Mouse (Mus musculus) heart, embryonic 10.5 days (tissue): Measurements from ENCODE around the gene Tmem184b. TPM values are rescaled to one million over a fixed set of nuclear protein-coding genes. Genes with fewer than 3 reads are reported as not detected.

Source experiments
- DNase-seq: peaks from one replicate; pipeline ENCODE4 v3.0.0-alpha.2; 2017; ENCODE audit warnings: low spot score
- H3K27ac ChIP-seq: fragments of 300-500 bp; sonication (generic); 2 replicates; pipeline ENCODE4 v1.5.1; 2016; ENCODE audit warnings: mild to moderate bottlenecking
- H3K27me3 ChIP-seq: fragments of 300-500 bp; sonication (generic); 2 replicates; pipeline ENCODE4 v1.6.1; 2016; ENCODE audit warnings: mild to moderate bottlenecking; ENCODE audit not compliant: poor library complexity, insufficient read depth, severe bottlenecking
- H3K36me3 ChIP-seq: fragments of 300-500 bp; sonication (generic); 2 replicates; pipeline ENCODE4 v1.6.1; 2016; ENCODE audit warnings: mild to moderate bottlenecking, moderate library complexity
- H3K4me1 ChIP-seq: fragments of 300-500 bp; sonication (generic); 2 replicates; pipeline ENCODE4 v1.6.1; 2016; ENCODE audit warnings: mild to moderate bottlenecking
- H3K4me3 ChIP-seq: fragments of 300-500 bp; sonication (generic); 2 replicates; pipeline ENCODE4 v1.5.1; 2016; ENCODE audit warnings: mild to moderate bottlenecking, moderate library complexity
- H3K9me3 ChIP-seq: fragments of 300-500 bp; sonication (generic); 2 replicates; pipeline ENCODE4 v1.6.1; 2016; ENCODE audit warnings: mild to moderate bottlenecking, moderate library complexity
- WGBS: fragments of 180-500 bp; shearing (Covaris S2); methylation state at CpG from one replicate; pipeline ENCODE4 v1.1.7; 2016; 5-methylcytosine and 5-hydroxymethylcytosine counted together
- polyA plus RNA-seq: library from polyadenylated mRNA; unstranded; fragments of >200 nt; fragmentation: Nextera tagmentation; extraction: Ambion mirVana; gene quantifications from 2 replicates; pipeline ENCODE4 v1.2.1, GENCODE M21; 2016

Tmem184b gene
- polyA plus RNA-seq, 1 experiment from 2014 or later: 67.7 TPM

DNA sequence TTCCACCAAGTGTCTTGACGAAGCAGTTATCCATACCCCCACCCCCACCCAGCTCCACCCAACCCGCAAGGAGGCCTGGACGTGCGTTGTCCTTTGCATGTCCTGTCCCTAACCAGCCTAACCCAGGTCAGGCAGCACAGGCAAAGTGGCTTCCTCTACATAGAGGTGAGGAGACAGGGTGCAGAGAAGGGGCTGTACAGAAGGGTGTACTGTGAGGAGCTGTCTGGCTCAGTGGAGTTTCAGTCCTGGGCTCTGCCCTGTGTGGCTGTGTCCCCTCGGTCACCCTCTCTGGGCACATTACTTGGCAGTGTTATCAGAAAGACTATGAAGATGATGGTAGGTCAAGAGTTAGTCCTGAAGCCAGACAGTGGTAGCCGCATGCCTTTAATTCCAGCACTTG is 50.9 kb downstream of the Tmem184b start:
- WGBS: 81% methylated on average over 6 of the region's 6 CpGs
- Histone ChIP-seq H3K27ac (0 out of 2 replicates have a peak overlapping the region, but pooled peaks have one; percentile 18), H3K4me1 (peaks cover 62% of the 10 kb centered on the region), H3K36me3 (no peaks in the 10 kb centered on the region), H3K4me3 (no peak overlapping the region), H3K27me3 (peaks cover 18% of the 10 kb centered on the region), H3K9me3 (no peaks in the 10 kb centered on the region)
- no peak for DNase-seq

DNA sequence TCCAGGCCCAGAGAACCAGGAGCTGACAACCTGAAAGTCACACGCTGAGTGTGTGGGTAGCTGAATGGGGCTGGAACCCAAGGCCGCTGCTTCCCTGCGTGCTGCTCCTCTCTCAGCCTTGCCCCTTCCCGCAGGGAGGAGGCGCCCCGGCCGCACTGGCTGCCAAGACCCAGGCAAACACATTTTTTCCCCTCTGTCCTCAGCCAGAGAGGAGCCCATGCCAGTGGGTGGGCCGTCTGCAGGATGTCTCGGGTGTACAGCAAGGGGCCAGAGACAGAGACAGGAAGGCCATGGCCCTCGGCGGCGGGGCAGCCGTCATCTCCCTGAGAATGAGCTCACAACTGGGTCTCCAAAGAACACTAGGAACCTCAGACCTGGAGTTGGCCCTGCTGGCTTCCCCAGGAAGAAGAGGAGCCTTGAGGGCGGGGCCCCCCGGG is 52.0 kb downstream of the Tmem184b start:
- Histone ChIP-seq H3K4me1 (peaks cover 58% of the 10 kb centered on the region), H3K4me3 (0 out of 2 replicates have a peak overlapping the region, but pooled peaks have one; percentile 10), H3K27me3 (peaks cover 13% of the 10 kb centered on the region), H3K36me3 (no peaks in the 10 kb centered on the region), H3K9me3 (no peaks in the 10 kb centered on the region), H3K27ac (peak overlapping the region; percentile 67)
- 20% methylated on average over 15 of the region's 15 CpGs for WGBS
- no peak for DNase-seq

DNA sequence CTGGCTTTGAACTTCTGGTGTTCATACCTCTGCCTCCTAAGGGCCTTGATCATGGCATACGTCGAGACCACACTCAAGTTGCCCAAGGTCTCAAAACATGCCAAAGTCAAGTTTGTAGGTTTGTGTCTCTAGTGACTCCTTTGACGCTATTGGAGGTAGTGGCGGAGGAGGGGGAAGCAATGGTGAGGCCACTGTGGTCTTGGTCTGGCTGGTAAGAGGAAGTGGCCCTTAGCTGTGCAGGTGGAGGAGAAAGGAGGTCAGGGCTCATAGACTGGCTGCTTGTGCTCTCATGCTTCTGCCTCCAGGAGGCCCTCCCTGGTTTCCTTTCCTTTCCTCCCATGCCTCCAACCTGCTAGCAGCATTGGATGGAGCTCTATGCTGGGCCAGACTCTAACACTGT is 52.5 kb downstream of the Tmem184b start:
- WGBS: 85% methylated on average over 4 of the region's 4 CpGs
- H3K27ac ChIP-seq: peak overlapping the region; percentile 67
- no peaks in the 10 kb centered on the region for H3K9me3 ChIP-seq
- H3K4me1 ChIP-seq: peaks cover 59% of the 10 kb centered on the region
- H3K4me3 ChIP-seq: 0 out of 2 replicates have a peak overlapping the region, but pooled peaks have one; percentile 10
- no peaks in the 10 kb centered on the region for H3K36me3 ChIP-seq
- no peak for DNase-seq
- H3K27me3 ChIP-seq: peaks cover 8% of the 10 kb centered on the region

DNA sequence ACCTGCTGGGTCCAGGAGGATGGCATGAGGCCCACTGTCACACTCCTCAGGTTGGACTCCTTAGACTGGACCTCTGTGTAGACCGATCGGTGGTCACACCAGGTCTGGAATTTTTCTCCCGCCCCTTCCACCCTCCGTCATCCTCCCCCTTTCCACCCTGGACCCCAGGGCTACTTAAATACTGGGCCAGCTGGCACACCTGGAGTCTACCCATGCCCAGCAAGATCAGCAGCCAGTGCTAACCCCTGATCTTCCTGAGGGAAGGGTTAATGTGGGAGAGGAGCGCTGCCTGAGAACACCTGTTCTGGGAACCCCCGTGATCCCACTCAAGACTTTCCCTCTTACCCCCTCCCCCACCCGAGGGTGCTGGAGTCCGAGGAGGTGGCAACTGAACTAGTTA is 54.7 kb downstream of the Tmem184b start:
- Histone ChIP-seq H3K9me3 (no peaks in the 10 kb centered on the region), H3K4me1 (peaks cover 55% of the 10 kb centered on the region), H3K4me3 (peak overlapping the region; percentile 76), H3K27ac (peak overlapping the region; percentile 91; the same call in 1 of the 2 replicates), H3K27me3 (0 out of 2 replicates have a peak, but pooled peaks cover 5% of the 10 kb centered on the region), H3K36me3 (no peaks in the 10 kb centered on the region)
- WGBS: 62% methylated on average over 8 of the region's 8 CpGs
- no peak for DNase-seq

DNA sequence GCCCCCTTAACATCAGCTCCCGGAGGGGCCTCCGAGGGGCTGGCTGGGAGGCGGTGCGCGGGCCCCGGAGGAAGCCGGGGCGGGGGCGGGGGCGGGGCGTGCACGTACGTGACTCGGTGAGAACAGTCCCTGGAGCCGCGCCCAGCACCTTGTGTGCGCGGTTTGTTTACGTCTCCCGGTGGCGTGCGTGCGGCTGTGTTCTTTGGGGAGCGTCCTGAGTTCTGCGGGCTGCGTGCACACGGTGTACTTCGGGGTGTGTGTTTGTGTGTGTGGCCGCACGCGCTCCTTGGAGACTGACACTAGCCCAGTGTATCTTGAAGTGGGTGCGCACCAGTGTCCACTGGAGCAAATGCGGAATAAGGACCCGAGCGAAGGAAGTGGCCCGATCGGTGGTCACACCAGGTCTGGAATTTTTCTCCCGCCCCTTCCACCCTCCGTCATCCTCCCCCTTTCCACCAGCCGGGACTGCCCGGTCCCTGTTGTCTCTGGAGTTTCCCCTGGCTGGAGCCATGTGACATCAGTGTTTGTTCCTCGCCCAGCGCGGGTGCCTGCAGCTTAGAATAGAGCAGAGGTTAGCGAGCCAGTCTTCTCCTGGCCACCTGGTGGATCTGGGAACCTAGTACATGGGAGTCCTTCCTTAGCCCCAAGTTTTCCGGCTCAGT is 55.4 kb downstream of the Tmem184b start:
- Histone ChIP-seq H3K27me3 (0 out of 2 replicates have a peak, but pooled peaks cover 5% of the 10 kb centered on the region), H3K27ac (peak overlapping the region; percentile 91), H3K36me3 (no peaks in the 10 kb centered on the region), H3K4me1 (peaks cover 55% of the 10 kb centered on the region), H3K4me3 (peak overlapping the region; percentile 76), H3K9me3 (no peaks in the 10 kb centered on the region)
- 1% methylated on average over 46 of the region's 46 CpGs for WGBS
- DNase-seq: peak; percentile 93

DNA sequence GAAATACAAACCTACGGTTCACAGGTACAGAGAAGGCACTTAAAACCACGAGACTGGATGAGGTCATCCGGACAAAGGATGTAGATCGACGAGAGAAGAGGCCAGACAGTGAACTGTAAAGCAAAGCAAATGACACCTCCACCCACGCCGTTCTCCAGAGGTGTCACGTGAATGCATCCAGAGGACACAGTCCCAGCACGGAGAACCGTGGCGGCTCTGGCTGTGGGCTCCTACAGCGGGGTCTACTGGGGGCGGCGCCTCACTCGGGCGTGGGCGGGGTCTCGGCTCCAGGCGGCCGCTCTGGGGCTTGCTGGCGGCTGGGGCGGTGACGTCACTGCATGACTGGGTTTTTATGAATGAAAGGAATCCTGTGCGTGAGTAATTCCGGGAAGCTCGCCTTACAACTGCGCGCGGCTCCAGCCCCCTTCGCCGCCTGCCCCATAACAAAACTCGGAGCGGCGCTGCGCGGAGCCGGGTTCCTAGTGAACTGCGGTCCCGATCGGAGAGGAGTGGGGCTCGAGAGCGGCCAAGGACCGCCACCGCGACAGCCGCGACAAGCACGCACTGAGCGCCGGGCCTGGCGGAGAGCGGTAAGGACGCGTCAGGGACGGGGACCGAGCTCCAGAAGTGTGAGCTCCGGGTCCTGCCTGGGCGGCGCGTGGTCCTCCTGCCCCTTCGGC is 56.1 kb downstream of the Tmem184b start:
- Histone ChIP-seq H3K36me3 (no peaks in the 10 kb centered on the region), H3K4me3 (peak overlapping the region; percentile 76), H3K4me1 (peaks cover 50% of the 10 kb centered on the region), H3K27ac (peak overlapping the region; percentile 91), H3K9me3 (no peaks in the 10 kb centered on the region), H3K27me3 (0 out of 2 replicates have a peak, but pooled peaks cover 5% of the 10 kb centered on the region)
- DNase-seq: peak; percentile 98
- under 1% methylated on average over 61 of the region's 61 CpGs for WGBS

DNA sequence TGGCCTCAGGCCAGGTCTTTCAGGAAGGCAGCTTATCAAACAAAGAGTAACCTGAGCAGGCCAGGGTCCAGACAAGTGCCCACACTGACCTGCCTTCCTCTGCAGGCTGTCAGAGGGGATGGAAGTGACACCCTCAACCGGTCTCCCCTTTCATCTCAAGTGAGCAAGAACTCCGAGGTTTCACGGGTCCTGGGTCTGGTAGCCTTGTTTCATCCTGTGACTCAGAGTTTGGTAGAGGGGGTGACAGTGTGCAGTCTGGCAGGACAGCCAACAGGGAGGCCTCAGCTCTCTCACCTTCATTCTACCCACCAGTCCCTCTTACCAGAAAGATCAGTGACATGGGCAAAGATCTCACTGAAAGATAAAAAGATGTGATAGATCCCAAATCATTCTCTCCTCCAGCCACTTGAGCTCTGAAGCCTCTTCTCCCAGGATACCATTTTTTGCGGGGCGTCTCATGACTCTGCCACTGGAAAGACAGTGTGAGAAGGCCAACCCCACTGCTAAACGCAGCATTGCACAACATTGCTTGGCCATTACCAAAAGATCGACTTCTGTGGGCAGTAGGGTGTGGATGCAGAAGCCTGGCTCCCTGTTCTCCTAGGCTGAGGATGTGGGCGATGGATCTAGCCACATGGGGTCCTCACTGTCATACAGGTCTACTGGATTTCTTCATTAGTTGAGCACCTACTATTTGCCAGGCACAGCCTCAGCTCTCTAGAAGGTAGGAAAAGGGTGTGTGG is 57.1 kb downstream of the Tmem184b start, which contains the start of gene Maff:
TSS of gene Maff (plus strand) at position 571 of the 743 bp plus-strand sequence.
- Histone ChIP-seq H3K27ac (peak within 1 kb of the TSS; percentile 91), H3K27me3 (0 out of 2 replicates have a peak, but pooled peaks cover 5% of the 10 kb centered on the region), H3K36me3 (no peaks in the 10 kb centered on the region), H3K9me3 (no peaks in the 10 kb centered on the region), H3K4me3 (peak within 1 kb of the TSS; percentile 76), H3K4me1 (peaks cover 39% of the 10 kb centered on the region)
- DNase-seq: no peak
- WGBS: 50% methylated on average over 8 of the region's 8 CpGs

DNA sequence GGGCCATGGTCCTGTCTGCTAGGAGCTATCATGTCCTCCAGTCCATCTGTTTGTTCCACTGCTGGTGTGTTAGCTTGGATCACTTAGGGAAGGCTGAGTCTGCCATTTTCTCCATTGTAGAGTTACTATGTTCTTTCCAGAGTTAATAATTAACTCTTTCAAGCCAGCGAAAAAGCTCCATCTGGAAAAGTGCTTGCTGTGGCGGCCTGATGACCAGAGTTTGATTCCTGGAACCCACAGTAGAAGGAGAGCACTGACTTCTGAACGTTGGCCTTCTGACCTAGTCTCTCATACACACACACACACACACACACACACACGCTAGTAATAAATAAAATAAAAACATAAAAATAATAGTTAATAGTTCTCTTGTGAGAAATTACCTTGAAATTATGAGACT is 58.7 kb downstream of the Tmem184b start:
- Histone ChIP-seq H3K27me3 (peaks cover 12% of the 10 kb centered on the region; the same call in 1 of the 2 replicates), H3K9me3 (no peaks in the 10 kb centered on the region), H3K36me3 (no peaks in the 10 kb centered on the region), H3K4me1 (peaks cover 31% of the 10 kb centered on the region), H3K27ac (no peak overlapping the region), H3K4me3 (no peak overlapping the region)
- 75% methylated on average over 4 of the region's 4 CpGs for WGBS
- DNase-seq: no peak

DNA sequence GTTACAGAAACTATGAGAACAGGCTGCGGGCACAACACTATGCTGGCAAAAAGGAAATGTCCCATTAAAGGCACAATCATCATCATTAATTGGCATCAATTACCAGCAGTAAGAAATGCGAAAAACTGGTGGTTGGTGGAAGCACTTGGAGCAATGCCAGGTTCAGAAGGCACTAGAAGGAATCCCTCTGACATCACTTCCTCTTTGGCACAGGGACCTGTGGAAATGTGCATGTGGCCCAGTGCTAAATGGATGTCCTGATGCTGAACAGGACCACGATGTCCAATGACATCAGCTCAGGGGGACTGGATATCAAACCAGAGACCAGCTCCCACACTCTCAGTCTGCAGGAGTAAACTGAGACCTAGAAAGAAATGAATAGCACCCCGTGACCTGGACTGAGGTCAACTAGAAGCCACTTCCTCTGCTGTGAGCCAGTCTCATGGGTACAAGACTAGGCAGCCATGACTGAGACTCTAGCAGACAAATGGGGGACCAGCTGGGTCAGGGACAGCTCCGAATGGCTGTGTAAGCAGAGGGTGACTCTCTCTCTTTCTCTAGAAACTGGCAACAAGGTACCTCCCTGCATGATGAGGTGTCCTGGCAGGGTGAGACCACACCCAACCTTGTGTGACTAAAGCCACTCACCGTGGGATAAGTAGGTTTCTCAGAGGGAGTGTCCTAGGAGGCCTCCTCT is 60.6 kb downstream of the Tmem184b start:
- peaks cover 15% of the 10 kb centered on the region for H3K4me1 ChIP-seq
- H3K27ac ChIP-seq: no peak overlapping the region
- H3K36me3 ChIP-seq: no peaks in the 10 kb centered on the region
- peaks cover 13% of the 10 kb centered on the region; the same call in 1 of the 2 replicates for H3K27me3 ChIP-seq
- no peak for DNase-seq
- no peaks in the 10 kb centered on the region for H3K9me3 ChIP-seq
- no peak overlapping the region for H3K4me3 ChIP-seq
- WGBS: 68% methylated on average over 6 of the region's 6 CpGs

DNA sequence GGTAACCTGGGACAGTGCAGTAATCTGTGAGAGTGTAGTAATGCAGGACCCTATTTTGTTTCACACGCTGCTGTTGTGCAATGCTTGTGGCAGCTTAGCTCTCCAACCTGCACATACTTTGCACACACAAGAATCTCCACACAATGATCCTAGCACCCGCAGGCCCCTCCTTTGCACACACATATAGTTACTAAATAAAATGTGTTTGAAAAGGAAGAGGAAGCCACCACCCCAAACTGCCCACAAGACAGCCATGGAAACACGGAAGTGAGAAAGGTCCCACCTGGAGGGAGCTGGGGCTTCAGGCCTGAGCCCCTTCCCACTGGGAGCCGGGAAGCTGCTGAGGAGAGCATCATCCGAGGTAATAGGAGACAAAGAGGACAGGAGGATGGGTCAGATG is 64.4 kb downstream of the Tmem184b start:
- no peak for DNase-seq
- WGBS: 74% methylated on average over 5 of the region's 5 CpGs

DNA sequence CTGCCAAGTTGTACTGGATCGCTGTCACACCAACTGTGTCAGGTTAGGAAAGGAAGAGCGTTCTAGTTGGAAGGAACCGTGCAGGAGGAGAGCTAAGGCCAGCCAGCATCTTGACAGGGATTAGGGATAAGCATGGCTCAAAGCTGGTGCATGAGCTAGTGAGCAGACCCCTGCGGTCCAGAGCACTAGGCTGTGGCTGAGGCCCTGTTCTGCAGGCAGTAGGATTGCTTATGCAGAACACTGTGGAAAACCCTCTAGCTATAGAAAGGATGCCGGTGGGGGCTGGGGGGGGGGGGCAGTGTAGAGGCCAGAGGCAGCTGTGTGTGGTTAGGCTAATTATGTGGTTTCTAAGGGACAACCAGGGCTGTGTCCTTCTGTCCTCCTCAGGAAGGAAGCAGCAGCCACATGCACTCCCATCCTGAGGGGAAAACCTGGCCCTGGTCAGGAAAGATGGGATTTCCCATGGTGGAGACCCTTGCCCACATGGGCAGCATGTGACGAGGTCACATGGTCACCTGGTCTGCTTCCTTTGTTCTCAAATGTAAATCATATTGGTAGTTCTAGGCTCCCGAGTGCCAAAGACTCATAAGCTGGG is 68.2 kb downstream of the Tmem184b start:
- peak overlapping the region; percentile 49; the same call in 1 of the 2 replicates for H3K27ac ChIP-seq
- 70% methylated on average over 7 of the region's 7 CpGs for WGBS
- peaks cover 6% of the 10 kb centered on the region for H3K4me1 ChIP-seq
- peaks cover 11% of the 10 kb centered on the region; the same call in 1 of the 2 replicates for H3K27me3 ChIP-seq
- no peak for DNase-seq
- no peaks in the 10 kb centered on the region for H3K9me3 ChIP-seq
- H3K36me3 ChIP-seq: no peaks in the 10 kb centered on the region
- H3K4me3 ChIP-seq: no peak overlapping the region

More for the DNA sequence above, 64.4 kb downstream of the Tmem184b start:
- peaks cover 6% of the 10 kb centered on the region for H3K4me1 ChIP-seq
- H3K27ac ChIP-seq: no peak overlapping the region
- no peaks in the 10 kb centered on the region for H3K36me3 ChIP-seq
- no peaks in the 10 kb centered on the region for H3K9me3 ChIP-seq
- H3K27me3 ChIP-seq: peaks cover 15% of the 10 kb centered on the region; the same call in 1 of the 2 replicates
- no peak overlapping the region for H3K4me3 ChIP-seq

DNA sequence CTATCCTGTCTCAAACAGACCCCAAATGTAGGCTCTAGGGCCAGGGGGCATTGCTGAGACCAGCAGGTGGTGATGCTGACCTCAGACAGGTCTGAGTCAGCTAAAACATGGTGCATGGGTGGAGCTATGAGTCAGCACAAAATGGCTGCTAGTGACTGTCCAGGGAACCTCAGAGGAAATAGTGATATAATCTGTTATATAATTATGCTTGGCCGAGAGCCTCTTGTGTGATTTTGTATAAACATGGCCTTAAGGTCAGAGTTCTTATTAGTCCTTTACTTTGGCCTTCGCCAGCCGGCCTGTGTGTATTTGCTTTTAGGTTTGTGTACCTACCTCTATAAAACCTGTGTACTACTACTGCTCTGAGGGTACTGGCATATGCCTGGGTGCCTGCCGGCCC is 70.0 kb downstream of the Tmem184b start:
- Histone ChIP-seq H3K9me3 (no peaks in the 10 kb centered on the region), H3K27me3 (peaks cover 2% of the 10 kb centered on the region; the same call in 1 of the 2 replicates), H3K27ac (no peak overlapping the region), H3K4me1 (peaks cover 6% of the 10 kb centered on the region), H3K36me3 (no peaks in the 10 kb centered on the region), H3K4me3 (no peak overlapping the region)
- DNase-seq: no peak
- WGBS: 77% methylated on average over 4 of the region's 4 CpGs
